Mouse (Mus musculus) neural tube, embryonic 10.5 days (tissue): ENCODE measurements around the gene Tmem185a.
"Not testable (repeated sequence)": the region's sequence is repeated elsewhere in the genome, so short reads cannot be mapped to it uniquely, and the experiment has no call there.

Source experiments
- DNase-seq: peaks from one replicate; pipeline ENCODE4 v3.0.0-alpha.2; 2017; ENCODE audit warnings: low spot score; ENCODE audit errors: extremely low spot score

Gene Tmem185a

GRCm38 (mm10) chrX:70476792-70477776 is at the start of gene Tmem185a:
Gene Tmem185a, minus strand, starts transcription at chrX:70477180.
- DNase-seq = peak; percentile 77

- not testable (repeated sequence) for DNase-seq
Observed at GRCm38 (mm10) chrX:70514413-70514812, 37.4 kb upstream of the Tmem185a start.

GRCm38 (mm10) chrX:70487328-70487727 is 10.3 kb upstream of the Tmem185a start:
- not testable (repeated sequence) for DNase-seq

- no peak for DNase-seq
Observed at GRCm38 (mm10) chrX:70482154-70482553, 5.2 kb upstream of the Tmem185a start.

- no peak for DNase-seq
Observed at GRCm38 (mm10) chrX:70478701-70479100, 1.7 kb upstream of the Tmem185a start.

- no peak for DNase-seq
Observed at GRCm38 (mm10) chrX:70475215-70475765, 1.7 kb downstream of the Tmem185a start.

GRCm38 (mm10) chrX:70466897-70467296 is 10.1 kb downstream of the Tmem185a start:
- no peak for DNase-seq

- DNase-seq = no peak
Observed at GRCm38 (mm10) chrX:70465489-70465888, 11.5 kb downstream of the Tmem185a start.

- no peak for DNase-seq
Observed at GRCm38 (mm10) chrX:70463621-70464020, 13.4 kb downstream of the Tmem185a start.

- DNase-seq = not testable (repeated sequence)
Observed at GRCm38 (mm10) chrX:70452359-70452758, 24.6 kb downstream of the Tmem185a start.

GRCm38 (mm10) chrX:70425473-70425872 is 51.5 kb downstream of the Tmem185a start:
- DNase-seq = not testable (repeated sequence)
